Comparison of ENCODE assay signal across 17 mouse cellular contexts in genomic region chr14:105615766-105616165, GRCm38 (mm10).
DNase-seq lines count a peak whose midpoint lies in the region; ATAC-seq and TF ChIP-seq lines count a peak whose summit lies in the region.
"Had no signal": no experiment of that assay in that cellular context is flagged by ENCODE, and none has a peak within 500 bp of the region (broad histone marks: within the 10 kb centered on the region; RNA-seq: fewer than 3 reads in every experiment).

No protein-coding gene starts in this region.

- no peaks in the 10 kb centered on the region for H3K79me3 ChIP-seq in C2C12 (ENCODE audit: low read depth)

- no peak overlapping the region for H3K4me3 ChIP-seq in heart, embryonic 10.5 days
- no peak overlapping the region for H3K4me3 ChIP-seq in C2C12 (ENCODE audit: insufficient read depth, poor library complexity, severe bottlenecking)
- H3K4me3 ChIP-seq in intestine, postnatal 0 days (ENCODE audit: low read depth, low read length): no peak overlapping the region
- H3K4me3 ChIP-seq: hindbrain, embryonic 13.5 days; midbrain, embryonic 12.5 days had no signal

- no peaks in the 10 kb centered on the region for H3K36me3 ChIP-seq in heart, embryonic 10.5 days
- H3K36me3 ChIP-seq in C2C12 (ENCODE audit: control insufficient read depth, insufficient read depth): no peaks in the 10 kb centered on the region
- H3K36me3 ChIP-seq in intestine, postnatal 0 days (ENCODE audit: control insufficient read depth, insufficient read depth): no peaks in the 10 kb centered on the region
- H3K36me3 ChIP-seq: hindbrain, embryonic 13.5 days; midbrain, embryonic 12.5 days had no signal

- no peak overlapping the region for H3ac ChIP-seq in C2C12 (ENCODE audit: control insufficient read depth, insufficient read length, low read depth)

- H3K9me3 ChIP-seq in heart, embryonic 10.5 days: no peaks in the 10 kb centered on the region
- H3K9me3 ChIP-seq in intestine, postnatal 0 days (ENCODE audit: control insufficient read depth): no peaks in the 10 kb centered on the region
- H3K9me3 ChIP-seq: hindbrain, embryonic 13.5 days; midbrain, embryonic 12.5 days had no signal

- ATAC-seq in intestine, postnatal 0 days: peak; percentile 69; the same call in 1 of the 2 replicates
- ATAC-seq: forebrain, embryonic 14.5 days had no signal

- no peak overlapping the region for H3K4me2 ChIP-seq in intestine, postnatal 0 days (replicated peaks; ENCODE audit: low read depth)
- H3K4me2 ChIP-seq: hindbrain, embryonic 13.5 days; midbrain, embryonic 12.5 days had no signal

- no peak for TF ChIP-seq CTCF in C2C12 (IDR thresholded peaks at IDR 0.05; ENCODE audit: control insufficient read depth, insufficient read depth, insufficient read length)
- no peak for TF ChIP-seq CTCF in intestine, postnatal 0 days (IDR thresholded peaks at IDR 0.05; ENCODE audit: low read depth)

- DNase-seq in heart, adult 11 months: peak; percentile 92
- DNase-seq in heart, embryonic 10.5 days (ENCODE audit: low spot score): no peak
- peak; percentile 83 for DNase-seq in fibroblast of lung, adult 2 months (ENCODE audit: low read depth)
- DNase-seq in right cerebral cortex, postnatal 36 days (ENCODE audit: low spot score in 2 of 2): no peak
- DNase-seq in thymus, postnatal 25 days: no peak
- DNase-seq in testis, postnatal 10 days (ENCODE audit: low spot score): no peak
- DNase-seq: cerebellum, adult 9-10 months; embryo, embryonic 11 days; kidney, adult 18-20 months; kidney, postnatal 36 days; lung, postnatal 36 days had no signal

- no peak overlapping the region for H3K27ac ChIP-seq in heart, embryonic 10.5 days
- H3K27ac ChIP-seq in intestine, postnatal 0 days (ENCODE audit: low read depth, low read length): no peak overlapping the region
- H3K27ac ChIP-seq: hindbrain, embryonic 13.5 days; liver, embryonic 14.5 days; midbrain, embryonic 12.5 days had no signal

- H3K27me3 ChIP-seq in heart, embryonic 10.5 days (ENCODE audit: insufficient read depth, poor library complexity, severe bottlenecking): no peaks in the 10 kb centered on the region
- no peaks in the 10 kb centered on the region for H3K27me3 ChIP-seq in C2C12 (ENCODE audit: control insufficient read depth, insufficient read depth, insufficient read length)
- H3K27me3 ChIP-seq in intestine, postnatal 0 days (replicated peaks; ENCODE audit: control insufficient read depth, insufficient read depth, low read length): no peaks in the 10 kb centered on the region
- H3K27me3 ChIP-seq: hindbrain, embryonic 13.5 days; midbrain, embryonic 12.5 days had no signal

- H3K4me1 ChIP-seq in heart, embryonic 10.5 days: 0 out of 2 replicates have a peak, but pooled peaks cover 3% of the 10 kb centered on the region
- no peaks in the 10 kb centered on the region for H3K4me1 ChIP-seq in intestine, postnatal 0 days (replicated peaks; ENCODE audit: control insufficient read depth, insufficient read depth, low read length)
- H3K4me1 ChIP-seq: hindbrain, embryonic 13.5 days; midbrain, embryonic 12.5 days had no signal

- H3K9ac ChIP-seq in intestine, postnatal 0 days (ENCODE audit: low read depth, low read length): no peak overlapping the region
- H3K9ac ChIP-seq: hindbrain, embryonic 13.5 days; liver, embryonic 14.5 days; midbrain, embryonic 12.5 days had no signal

- 63% methylated on average over 3 of the region's 3 CpGs for WGBS in heart, embryonic 10.5 days
- WGBS in intestine, postnatal 0 days: 46% methylated on average over 3 of the region's 3 CpGs

- no peaks in the 10 kb centered on the region for H3K79me2 ChIP-seq in C2C12 (ENCODE audit: control insufficient read depth, insufficient read depth)

TF ChIP-seq in C2C12, 6 proteins besides CTCF, POLR2A, EP300 and RAD21:
- peak; percentile 82 for TF ChIP-seq MYOD1 (IDR thresholded peaks at IDR 0.05; ENCODE audit: control insufficient read depth, insufficient read length, low read depth)
- TF ChIP-seq USF1 (IDR thresholded peaks at IDR 0.05; ENCODE audit: low read depth): no peak
- TF ChIP-seq FOSL1 (IDR thresholded peaks at IDR 0.05; ENCODE audit: insufficient read depth, low read length, poor library complexity, severe bottlenecking): no peak
- TF ChIP-seq MYOG (IDR thresholded peaks at IDR 0.05; ENCODE audit: control insufficient read depth, extremely low read depth, insufficient read length): no peak
- peak; percentile 31 for TF ChIP-seq CEBPB (IDR thresholded peaks at IDR 0.05; ENCODE audit: low read depth)
- no peak for TF ChIP-seq MAX (IDR thresholded peaks at IDR 0.05)

Comparison
In these comparisons a context has a peak if more than half of its experiments do, and no peak if none do; other contexts are left out.
1. DNase-seq: peak in heart, adult 11 months (single experiment) and fibroblast of lung, adult 2 months (single experiment); none in heart, embryonic 10.5 days (single experiment), right cerebral cortex, postnatal 36 days (0 of 2), thymus, postnatal 25 days (single experiment) and testis, postnatal 10 days (single experiment).